Mouse (Mus musculus) bone marrow, adult 2 months (tissue): ENCODE results near the gene Bdkrb1. TPM values are rescaled to one million over a fixed set of nuclear protein-coding genes. Genes with fewer than 3 reads are reported as not detected.

Experiments used
- H3K27ac ChIP-seq: fragments of 200-500 bp; 2 replicates; pipeline ENCODE4 v1.5.1; 2012; ENCODE audit warnings: low read depth, mild to moderate bottlenecking, control low read depth, inconsistent platforms, low read length; ENCODE audit not compliant: control insufficient read depth, poor library complexity, insufficient read depth
- H3K4me1 ChIP-seq: fragments of 200-500 bp; 2 replicates; pipeline ENCODE4 v1.6.1; 2011; ENCODE audit warnings: low read length; ENCODE audit not compliant: control insufficient read depth, insufficient read depth
- H3K4me3 ChIP-seq: fragments of 200-500 bp; replicated peaks from 2 replicates; pipeline ENCODE3; 2011; ENCODE audit warnings: mild to moderate bottlenecking, low read depth, low read length, control low read depth; ENCODE audit not compliant: control insufficient read depth
- CTCF ChIP-seq: fragments of 200-500 bp; IDR thresholded peaks from 2 replicates; pipeline ENCODE4 v1.5.1; 2011; ENCODE audit warnings: low read length, control low read depth; ENCODE audit not compliant: control insufficient read depth, insufficient read depth
- POLR2A ChIP-seq: fragments of 200-500 bp; IDR thresholded peaks from 2 replicates; pipeline ENCODE4 v1.6.1; 2011; ENCODE audit warnings: low read depth, mild to moderate bottlenecking, control low read depth, low read length, borderline replicate concordance; ENCODE audit not compliant: control insufficient read depth
- WGBS: fragments of 180-500 bp; shearing (Covaris S2); methylation state at CpG from one replicate; pipeline ENCODE4 v1.1.7; 2018; 5-methylcytosine and 5-hydroxymethylcytosine counted together
- polyA plus RNA-seq: library from polyadenylated mRNA; stranded (reverse); fragments of >200 nt; gene quantifications from 2 replicates; pipeline ENCODE4 v1.2.4, GENCODE M21; 2011; ENCODE audit warnings: low replicate concordance; ENCODE audit not compliant: missing spikeins, insufficient read depth, insufficient read length

Bdkrb1 gene
- polyA plus RNA-seq = not detected in 2 replicates

DNA sequence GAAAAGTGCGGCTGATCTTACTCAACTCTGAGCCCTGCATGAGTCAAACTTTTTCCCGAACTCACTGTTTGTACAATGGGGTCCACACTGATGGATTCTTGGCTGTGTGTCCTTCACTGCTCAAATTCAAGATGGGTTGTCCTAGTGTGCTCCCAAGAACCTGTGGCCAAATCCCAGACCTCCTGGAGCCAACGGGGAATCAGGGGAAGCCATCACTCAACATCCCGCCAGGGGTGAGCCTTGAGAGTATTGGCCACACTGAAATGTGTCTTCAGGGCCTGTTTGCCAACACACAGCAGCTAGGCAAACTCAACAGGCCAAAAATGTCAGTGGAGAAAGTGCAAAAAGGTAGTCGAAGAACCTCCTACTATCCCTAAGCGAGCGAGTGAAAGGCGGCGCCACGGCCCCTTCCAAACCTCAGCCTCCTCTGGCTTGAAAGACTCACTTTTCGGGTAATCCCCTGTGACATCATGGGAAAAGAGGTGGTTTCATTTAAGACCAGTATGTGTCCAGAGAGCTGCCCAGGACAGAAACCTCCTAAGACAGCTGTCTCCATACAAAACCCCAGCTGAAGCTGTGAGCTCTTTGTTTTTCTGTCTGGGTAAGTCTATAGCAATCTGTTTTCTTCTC is at the start of gene Bdkrb1:
Gene Bdkrb1, plus strand, starts transcription at position 505 of the 630 bp plus-strand sequence.
- WGBS = 86% methylated on average over 11 of the region's 11 CpGs
- TF ChIP-seq CTCF (no peak), POLR2A (no peak)
- H3K27ac ChIP-seq = no peak within 1 kb of the TSS
- H3K4me3 ChIP-seq = no peak within 1 kb of the TSS
- H3K4me1 ChIP-seq = no peaks in the 10 kb centered on the region

GRCm38 (mm10) chr12:105554151-105554772 is 48.6 kb upstream of the Bdkrb1 start:
- Histone ChIP-seq H3K4me3 (no peak overlapping the region), H3K4me1 (no peaks in the 10 kb centered on the region), H3K27ac (no peak overlapping the region)
- 48% methylated on average over 8 of the region's 8 CpGs for WGBS
- TF ChIP-seq CTCF (no peak), POLR2A (no peak)

GRCm38 (mm10) chr12:105555172-105555571 is 47.7 kb upstream of the Bdkrb1 start:
- TF ChIP-seq CTCF (no peak), POLR2A (no peak)
- 72% methylated on average over 5 of the region's 5 CpGs for WGBS
- Histone ChIP-seq H3K4me3 (no peak overlapping the region), H3K4me1 (no peaks in the 10 kb centered on the region), H3K27ac (no peak overlapping the region)

DNA sequence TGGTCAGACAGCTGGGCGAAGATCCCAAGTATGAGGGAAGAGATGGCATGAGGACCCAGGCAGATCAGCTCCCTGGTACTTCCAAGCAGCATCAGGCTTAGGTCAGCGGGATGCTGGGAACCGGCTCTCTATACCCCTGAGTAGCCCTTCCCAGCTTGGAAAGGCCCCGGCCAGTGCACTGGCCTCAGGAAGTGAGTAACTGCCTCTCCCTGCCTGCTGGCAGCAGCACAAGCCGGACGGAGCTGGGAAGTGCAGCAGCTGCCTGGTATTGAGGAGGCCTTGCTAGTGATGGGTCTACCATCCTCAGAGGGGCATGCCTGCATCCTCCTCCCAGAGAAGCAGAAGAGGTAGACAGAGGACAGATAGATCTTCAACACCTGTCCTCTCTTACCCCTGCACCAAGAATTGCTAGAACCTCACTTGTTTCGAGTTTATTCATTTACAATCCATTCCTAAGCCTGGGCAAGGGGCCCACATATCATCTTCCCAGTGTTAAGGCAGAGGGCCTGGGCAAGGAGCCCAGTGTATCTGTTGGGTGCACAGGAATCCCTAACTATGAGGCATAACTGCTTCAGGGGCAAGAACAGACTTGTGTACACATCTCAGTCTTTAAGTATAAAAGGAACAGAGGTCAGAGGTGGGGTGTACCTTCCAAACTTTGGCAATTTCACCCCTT is 45.5 kb upstream of the Bdkrb1 start:
- no peak overlapping the region for H3K27ac ChIP-seq
- no peak overlapping the region for H3K4me3 ChIP-seq
- TF ChIP-seq POLR2A (no peak), CTCF (no peak)
- WGBS = 69% methylated on average over 7 of the region's 7 CpGs
- H3K4me1 ChIP-seq = no peaks in the 10 kb centered on the region

- Histone ChIP-seq H3K4me3 (no peak overlapping the region), H3K27ac (no peak overlapping the region), H3K4me1 (no peaks in the 10 kb centered on the region)
- 55% methylated on average over 8 of the region's 8 CpGs for WGBS
- TF ChIP-seq POLR2A (no peak), CTCF (no peak)
Measured at GRCm38 (mm10) chr12:105561007-105561534, 41.8 kb upstream of the Bdkrb1 start.

DNA sequence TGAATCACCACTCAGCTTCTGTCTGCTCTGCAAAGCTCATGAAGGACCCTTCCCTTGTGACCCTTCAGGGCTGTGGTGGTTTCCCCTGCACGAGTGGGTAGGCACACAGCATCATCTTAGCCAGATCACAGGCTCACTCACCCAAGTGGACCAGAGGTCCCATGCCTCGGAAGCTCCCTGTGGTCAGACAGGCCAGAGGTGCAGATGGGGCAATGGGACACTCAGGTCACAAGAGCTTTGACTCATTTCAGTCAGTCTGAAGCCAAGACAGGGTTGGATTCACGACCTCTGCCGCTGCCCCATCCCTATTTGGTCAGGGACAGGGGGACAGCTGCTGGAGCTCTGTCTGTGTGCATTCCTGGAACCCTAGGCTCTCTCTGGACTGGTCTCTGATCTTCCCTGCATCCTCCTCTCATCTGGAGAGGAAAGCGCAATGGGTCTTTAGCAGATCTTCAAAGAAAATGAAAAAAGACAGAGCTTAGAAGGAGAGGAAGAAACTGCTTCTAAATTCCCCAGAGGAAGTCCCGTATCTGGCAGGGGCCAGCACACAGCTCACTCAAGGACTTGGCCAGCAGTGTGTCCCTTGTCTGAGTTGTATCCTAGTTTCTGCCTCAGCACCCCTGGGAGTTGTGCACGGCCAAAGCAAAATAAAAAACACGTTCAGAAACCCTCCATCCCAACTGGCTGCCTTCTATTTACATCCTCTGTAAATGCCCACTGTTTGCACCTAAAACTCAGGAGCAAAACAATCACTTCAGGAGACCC is 40.6 kb upstream of the Bdkrb1 start:
- 26% methylated on average over 8 of the region's 8 CpGs for WGBS
- no peak overlapping the region for H3K27ac ChIP-seq
- TF ChIP-seq CTCF = no peak

DNA sequence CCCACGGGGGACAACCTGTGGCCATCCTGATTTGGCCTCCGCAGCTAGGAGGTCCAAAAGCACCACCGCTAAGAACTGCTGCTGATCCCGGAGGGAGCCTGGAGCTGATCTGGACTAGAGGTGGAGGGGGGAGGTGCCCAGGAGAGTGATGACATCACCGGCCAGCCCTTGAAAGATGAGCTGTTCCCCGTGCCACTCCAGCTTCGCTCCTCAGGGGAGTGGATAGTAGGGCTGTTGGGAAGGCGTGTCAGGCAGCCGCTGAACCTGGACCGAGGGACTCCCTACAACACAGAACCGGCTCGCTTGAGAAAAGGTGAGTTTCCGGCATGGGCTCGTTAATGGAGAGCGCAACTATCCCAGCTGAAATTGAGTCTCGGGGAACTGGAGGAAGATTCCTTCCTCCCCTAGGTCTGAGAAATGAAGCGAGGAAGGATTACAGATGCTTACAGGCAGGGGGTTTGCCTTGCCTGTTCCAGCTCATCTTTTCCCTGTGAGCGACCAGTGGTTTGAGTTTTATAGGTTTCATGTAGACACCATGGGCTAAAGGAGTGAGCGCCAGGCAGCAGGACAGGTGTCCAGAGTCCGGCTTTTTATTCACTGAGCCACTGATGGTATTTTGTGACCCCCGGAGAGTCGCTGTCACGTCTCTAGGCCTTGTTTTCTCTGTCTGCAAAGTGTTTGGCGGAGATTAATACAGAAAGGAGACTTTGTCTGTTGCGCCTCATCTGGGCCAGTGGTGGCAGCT is 39.8 kb upstream of the Bdkrb1 start, which contains the start of gene Bdkrb2:
Gene Bdkrb2, plus strand, starts transcription at position 291 of the 745 bp plus-strand sequence.
- Histone ChIP-seq H3K27ac (no peak within 1 kb of the TSS), H3K4me3 (no peak within 1 kb of the TSS), H3K4me1 (no peaks in the 10 kb centered on the region)
- WGBS = 12% methylated on average over 25 of the region's 25 CpGs
- no peak for TF ChIP-seq POLR2A
- no peak for TF ChIP-seq CTCF

More for the DNA sequence above, 40.6 kb upstream of the Bdkrb1 start:
- Histone ChIP-seq H3K4me1 (no peaks in the 10 kb centered on the region), H3K4me3 (no peak overlapping the region)
